Mouse (Mus musculus) cortical plate, adult 2 months (tissue): Measurements from ENCODE around the gene AW011738. TPM values are rescaled to one million over a fixed set of nuclear protein-coding genes. Genes with fewer than 3 reads are reported as not detected.

Experiments used
- H3K27ac ChIP-seq: fragments of 200-500 bp; 2 replicates; pipeline ENCODE4 v1.5.1; 2012; ENCODE audit warnings: low read length, control low read depth, inconsistent platforms; ENCODE audit not compliant: insufficient read depth
- H3K4me1 ChIP-seq: fragments of 200-500 bp; 2 replicates; pipeline ENCODE4 v1.6.1; 2011; ENCODE audit warnings: low read length; ENCODE audit not compliant: control insufficient read depth, insufficient read depth
- H3K4me3 ChIP-seq: fragments of 200-500 bp; 2 replicates; pipeline ENCODE4 v1.5.1; 2011; ENCODE audit warnings: mild to moderate bottlenecking, low read length, control low read depth; ENCODE audit not compliant: insufficient read depth
- CTCF ChIP-seq: fragments of 200-500 bp; IDR thresholded peaks from 2 replicates; pipeline ENCODE4 v1.5.1; 2011; ENCODE audit warnings: mild to moderate bottlenecking, control low read depth, low read length; ENCODE audit not compliant: insufficient read depth; ENCODE audit errors: extremely low read depth
- POLR2A ChIP-seq: fragments of 200-500 bp; IDR thresholded peaks from 2 replicates; pipeline ENCODE4 v1.6.1; 2011; ENCODE audit warnings: mild to moderate bottlenecking, low read length, control low read depth; ENCODE audit not compliant: insufficient read depth; ENCODE audit errors: extremely low read depth
- polyA plus RNA-seq: library from polyadenylated mRNA; depleted of rRNA; stranded (reverse); fragments of >200 nt; gene quantifications from 2 replicates; pipeline ENCODE4 v1.2.3, GENCODE M21; 2012; rRNA removed

Gene AW011738
- 3.5 and 3.7 TPM in 2 replicates for polyA plus RNA-seq

GRCm38 (mm10) chr4:156203001-156203412 lies at the start of gene AW011738:
AW011738 (plus strand) TSS chr4:156203304.
- Histone ChIP-seq H3K4me3 (peak within 1 kb of the TSS; percentile 52), H3K4me1 (no peaks in the 10 kb centered on the region; the same call in 1 of the 2 replicates), H3K27ac (no peak within 1 kb of the TSS)
- no peak for TF ChIP-seq CTCF
- 0 out of 2 replicates have a peak, but pooled peaks have one; percentile 34 for TF ChIP-seq POLR2A

GRCm38 (mm10) chr4:156154771-156155170 lies 48.3 kb upstream of the AW011738 start:
- Histone ChIP-seq H3K4me3 (no peak overlapping the region), H3K4me1 (no peaks in the 10 kb centered on the region), H3K27ac (no peak overlapping the region)
- no peak for TF ChIP-seq POLR2A
- no peak for TF ChIP-seq CTCF

GRCm38 (mm10) chr4:156166477-156166876 lies 36.6 kb upstream of the AW011738 start:
- no peak overlapping the region for H3K4me3 ChIP-seq
- TF ChIP-seq POLR2A, result no peak
- TF ChIP-seq CTCF, result no peak
- no peak overlapping the region for H3K27ac ChIP-seq
- no peaks in the 10 kb centered on the region for H3K4me1 ChIP-seq

GRCm38 (mm10) chr4:156168611-156169010 lies 34.5 kb upstream of the AW011738 start:
- TF ChIP-seq CTCF (no peak), POLR2A (no peak)
- Histone ChIP-seq H3K4me1 (no peaks in the 10 kb centered on the region), H3K27ac (no peak overlapping the region), H3K4me3 (no peak overlapping the region)

- Histone ChIP-seq H3K4me1 (no peaks in the 10 kb centered on the region), H3K4me3 (no peak overlapping the region), H3K27ac (no peak overlapping the region)
- TF ChIP-seq POLR2A (no peak), CTCF (no peak)
Observed at GRCm38 (mm10) chr4:156169129-156169528, 34.0 kb upstream of the AW011738 start.

GRCm38 (mm10) chr4:156171828-156172227 lies 31.3 kb upstream of the AW011738 start:
- no peak overlapping the region for H3K27ac ChIP-seq
- no peak for TF ChIP-seq CTCF
- TF ChIP-seq POLR2A, result no peak
- H3K4me3 ChIP-seq, result no peak overlapping the region
- H3K4me1 ChIP-seq, result no peaks in the 10 kb centered on the region

- no peak overlapping the region for H3K4me3 ChIP-seq
- H3K4me1 ChIP-seq, result peaks cover 3% of the 10 kb centered on the region; the same call in 1 of the 2 replicates
- H3K27ac ChIP-seq, result no peak overlapping the region
- TF ChIP-seq POLR2A (no peak), CTCF (no peak)
Observed at GRCm38 (mm10) chr4:156177630-156178029, 25.5 kb upstream of the AW011738 start.

GRCm38 (mm10) chr4:156183747-156184146 lies 19.4 kb upstream of the AW011738 start:
- Histone ChIP-seq H3K4me1 (peaks cover 11% of the 10 kb centered on the region), H3K4me3 (no peak overlapping the region; the same call in 1 of the 2 replicates)
- TF ChIP-seq POLR2A, result no peak
- TF ChIP-seq CTCF, result no peak

GRCm38 (mm10) chr4:156184291-156184954 lies 18.7 kb upstream of the AW011738 start:
- peaks cover 13% of the 10 kb centered on the region for H3K4me1 ChIP-seq
- H3K4me3 ChIP-seq, result peak overlapping the region; percentile 72
- TF ChIP-seq CTCF (no peak), POLR2A (0 out of 2 replicates have a peak, but pooled peaks have one; percentile 22)
- H3K27ac ChIP-seq, result no peak overlapping the region

More at GRCm38 (mm10) chr4:156183747-156184146, 19.4 kb upstream of the AW011738 start:
- no peak overlapping the region for H3K27ac ChIP-seq

GRCm38 (mm10) chr4:156185456-156185949 lies 17.6 kb upstream of the AW011738 start:
- H3K4me1 ChIP-seq, result peaks cover 13% of the 10 kb centered on the region
- peak overlapping the region; percentile 77; the same call in 1 of the 2 replicates for H3K27ac ChIP-seq
- TF ChIP-seq CTCF, result no peak
- H3K4me3 ChIP-seq, result peak overlapping the region; percentile 72
